Comparison of ENCODE assay signal across 16 mouse cellular contexts in genomic region chr2:31814699-31815098, GRCm38 (mm10). TPM values are rescaled to one million over a fixed set of nuclear protein-coding genes. Genes with fewer than 3 reads are reported as not detected.
DNase-seq lines count a peak whose midpoint lies in the region; TF ChIP-seq lines count a peak whose summit lies in the region.
"Had no signal": no experiment of that assay in that cellular context is flagged by ENCODE, and none has a peak within 500 bp of the region (broad histone marks: within the 10 kb centered on the region; RNA-seq: fewer than 3 reads in every experiment).

No protein-coding gene starts in this region.

- no peaks in the 10 kb centered on the region for H3K27me3 ChIP-seq in kidney, adult 2 months (replicated peaks; ENCODE audit: control insufficient read depth, insufficient read depth, low read length)

- 66% methylated on average over 7 of the region's 7 CpGs for WGBS in kidney, adult 2 months

- no peak overlapping the region for H3K4me3 ChIP-seq in kidney, adult 2 months (ENCODE audit: insufficient read depth, low read depth, low read length)
- H3K4me3 ChIP-seq: embryonic facial prominence, embryonic 10.5 days; hindbrain, embryonic 13.5 days; limb, embryonic 15.5 days had no signal

- H3K36me3 ChIP-seq in kidney, adult 2 months (ENCODE audit: control insufficient read depth, insufficient read depth, low read length): no peaks in the 10 kb centered on the region
- H3K36me3 ChIP-seq: embryonic facial prominence, embryonic 10.5 days; hindbrain, embryonic 13.5 days; limb, embryonic 15.5 days had no signal

- no peak for TF ChIP-seq POLR2A in kidney, adult 2 months (IDR thresholded peaks at IDR 0.05; ENCODE audit: low read depth, low read length)

- H3K27ac ChIP-seq in kidney, adult 2 months (ENCODE audit: insufficient read depth, low read depth, low read length): no peak overlapping the region
- H3K27ac ChIP-seq: embryonic facial prominence, embryonic 10.5 days; hindbrain, embryonic 13.5 days; limb, embryonic 15.5 days had no signal

- DNase-seq in right cerebral cortex, adult 18-20 months: peak; percentile 71
- DNase-seq in right cerebral cortex, postnatal 4 days: no peak
- DNase-seq in left cerebral cortex, postnatal 14 days (ENCODE audit: low spot score in 2 of 2): peak; percentile 61 to 77
- peak; percentile 52 for DNase-seq in right cerebral cortex, postnatal 25 days
- DNase-seq in thymus, postnatal 4 days: peak; percentile 71
- no peak for DNase-seq in spleen, postnatal 4 days (ENCODE audit: low spot score in 2 of 2)
- no peak for DNase-seq in kidney, adult 2 months
- DNase-seq in layer of hippocampus, adult 11-12 months (ENCODE audit: low spot score): no peak

- H3K4me1 ChIP-seq in kidney, adult 2 months (ENCODE audit: control insufficient read depth, insufficient read depth, low read length): no peaks in the 10 kb centered on the region

- TF ChIP-seq CTCF in kidney, adult 2 months (conservative IDR thresholded peaks at IDR 0.05; ENCODE audit: insufficient read depth, insufficient read length, low read depth, low read length): no peak

- intact Hi-C loops in left cerebral cortex, postnatal 14 days (cut with DNase I): loop anchor here (5.0 kb wide), 2 partner anchors 38 to 73 kb away; partner anchors contain the start of gene Lamc3

RNA-seq across cellular contexts. Expression of gene Qrfp, which starts 4.3 kb away (rescaled TPM):
- total RNA-seq in left cerebral cortex, postnatal 14 days (2021): not detected
- 0.05 and 0.11 TPM in 2 replicates for polyA plus RNA-seq in kidney, adult 2 months (2012; rRNA removed)
- total RNA-seq: gastrocnemius, adult 18-20 months; layer of hippocampus, postnatal 14 days had no signal
- polyA plus RNA-seq: hindbrain, embryonic 13.5 days; neural tube, embryonic 14.5 days had no signal

RNA-seq across cellular contexts. Expression of gene Fibcd1, which starts 31.1 kb away (rescaled TPM):
- total RNA-seq in left cerebral cortex, postnatal 14 days (2021): 10 to 100 TPM; 12.8 to 16.1 TPM
- 0.03 and 0.05 TPM in 2 replicates for polyA plus RNA-seq in kidney, adult 2 months (2012; rRNA removed)
- total RNA-seq: heart, adult 18-20 months had no signal
- polyA plus RNA-seq: heart, postnatal 0 days had no signal

Comparison
In these comparisons a context has a peak if more than half of its experiments do, and no peak if none do; other contexts are left out.
1. DNase-seq: peak in right cerebral cortex, adult 18-20 months (single experiment), left cerebral cortex, postnatal 14 days (2 of 2), right cerebral cortex, postnatal 25 days (single experiment) and thymus, postnatal 4 days (single experiment); none in right cerebral cortex, postnatal 4 days (single experiment), spleen, postnatal 4 days (0 of 2), kidney, adult 2 months (single experiment) and layer of hippocampus, adult 11-12 months (single experiment).